Mouse (Mus musculus) C2C12 (cell line): Measurements from ENCODE around the gene Acbd3.

Experiments used
- CTCF ChIP-seq: IDR thresholded peaks from one replicate; pipeline ENCODE4 v1.5.1; 2011; ENCODE audit not compliant: control insufficient read depth, insufficient read depth, insufficient read length
- MAX ChIP-seq: IDR thresholded peaks from one replicate; pipeline ENCODE4 v1.6.1; 2011; ENCODE audit warnings: mild to moderate bottlenecking, control low read depth

- TF ChIP-seq MAX: no peak
- no peak for TF ChIP-seq CTCF
Observed at GRCm38 (mm10) chr1:180708935-180709776, 16.7 kb upstream of the Acbd3 start.
